Mouse (Mus musculus) ovary, adult 18-20 months (tissue): ENCODE measurements around the gene Appbp2.

Experiments used
- DNase-seq: peaks from one replicate; pipeline ENCODE4 v3.0.0; 2022; ENCODE audit warnings: low spot score, mixed read lengths

The Appbp2 gene

GRCm38 (mm10) chr11:85157301-85157700, 77.6 kb downstream of the Appbp2 start:
- no peak for DNase-seq

GRCm38 (mm10) chr11:85152256-85152930, 82.5 kb downstream of the Appbp2 start:
- no peak for DNase-seq

DNA sequence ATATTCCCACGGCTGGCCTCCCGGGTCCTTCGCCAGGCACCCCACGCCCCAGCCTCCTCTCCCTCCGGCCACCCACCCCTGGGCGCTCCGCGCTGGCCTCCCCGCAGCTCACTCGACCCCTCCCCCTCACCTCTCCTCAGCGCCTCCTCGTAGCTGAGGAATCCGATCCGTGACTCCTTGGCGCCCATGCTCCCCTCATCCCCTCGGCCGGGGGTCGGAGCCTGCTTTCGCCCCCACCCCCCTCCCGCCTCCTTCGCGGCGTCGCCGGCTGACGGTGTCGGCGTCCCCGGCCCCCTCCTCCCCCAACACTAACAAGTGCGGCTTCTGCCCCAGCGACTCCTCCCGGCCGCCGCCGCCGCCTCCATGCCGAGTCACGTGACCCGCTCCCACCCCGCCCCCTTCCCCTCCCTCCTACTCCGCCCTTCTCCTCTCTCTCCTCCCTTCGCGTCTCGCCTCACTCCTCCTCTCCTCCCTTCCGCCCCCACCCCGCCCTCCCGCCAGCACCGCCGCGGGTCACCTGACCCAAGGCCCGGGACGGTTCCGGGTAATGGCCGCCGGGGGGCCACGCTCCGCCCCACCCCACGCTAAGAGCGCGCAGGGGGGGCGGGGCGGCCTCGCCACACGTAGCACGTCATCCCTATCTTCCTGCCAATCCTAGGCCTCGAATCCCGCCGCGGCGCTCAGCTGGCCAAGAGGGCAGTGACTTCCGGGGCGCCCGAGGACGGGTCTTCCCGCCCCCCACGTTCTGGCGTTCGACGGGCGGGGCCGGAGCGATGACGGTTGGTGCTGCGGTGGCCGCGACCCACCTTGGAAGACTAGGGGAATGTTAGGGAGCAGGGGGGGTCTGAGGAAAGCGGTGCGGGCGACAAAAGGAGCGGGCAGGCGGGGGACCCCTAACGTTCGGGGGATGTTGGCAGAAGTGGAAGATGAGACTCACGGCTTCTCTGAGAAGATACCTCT, 95.1 kb downstream of the Appbp2 start, which contains the start of gene Usp32:
Usp32 (minus strand) TSS at position 581 of the 960 bp plus-strand sequence.
- DNase-seq, result peak; percentile 97

DNA sequence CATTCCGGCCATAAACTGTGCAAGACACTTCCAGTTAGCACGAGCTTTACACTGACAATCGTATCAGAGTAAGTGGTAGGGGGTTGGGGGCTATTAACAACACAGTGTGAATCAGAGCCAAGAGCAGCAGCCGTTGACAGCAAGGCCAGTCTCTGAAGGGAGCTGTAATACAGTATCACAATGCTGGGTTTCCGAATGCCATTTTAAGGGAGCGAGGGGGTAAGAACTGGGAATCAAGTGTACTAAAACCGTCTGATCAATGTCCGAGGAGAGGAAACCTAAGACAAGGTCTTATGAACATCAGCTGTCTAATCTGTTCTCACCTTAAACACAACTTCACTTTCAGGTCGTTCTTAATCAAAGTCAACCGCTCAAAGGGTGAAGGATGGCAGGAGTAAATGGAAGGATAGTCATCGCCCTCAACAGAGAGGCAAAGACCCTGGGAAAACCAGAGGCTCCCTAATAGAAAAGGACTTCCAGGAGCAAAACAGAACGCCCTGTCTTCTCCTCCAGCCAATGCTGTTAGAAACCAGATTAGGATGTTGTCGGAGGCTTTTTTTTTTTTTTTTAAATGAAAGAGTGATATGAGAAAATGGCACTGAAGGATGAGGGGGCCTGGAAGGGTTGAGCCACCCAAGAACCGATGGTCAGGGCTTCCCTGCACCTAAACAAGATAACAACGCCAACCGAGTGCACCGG, 96.0 kb downstream of the Appbp2 start:
- DNase-seq, result peak; percentile 3
